Mouse (Mus musculus): Measurements from ENCODE around the gene Ankrd22. TPM values are rescaled to one million over a fixed set of nuclear protein-coding genes. Genes with fewer than 3 reads are reported as not detected.

Gene Ankrd22
- polyA plus RNA-seq, 1 experiment, result 1.6 TPM

- WGBS, result 58% methylated on average over 10 of the region's 10 CpGs
Measured at GRCm38 (mm10) chr19:34191645-34192007, 25.8 kb upstream of the Ankrd22 start.

GRCm38 (mm10) chr19:34186845-34187244 is 21.0 kb upstream of the Ankrd22 start:
- H3K4me3 ChIP-seq (replicated peaks; ENCODE audit: extremely low read depth, low read depth, low read length), result no peak overlapping the region
- no peak for DNase-seq
- H3K4me1 ChIP-seq (ENCODE audit: control insufficient read depth, insufficient read depth, low read length), result no peaks in the 10 kb centered on the region
- 91% methylated on average over 4 of the region's 4 CpGs for WGBS
- TF ChIP-seq CTCF (IDR thresholded peaks at IDR 0.05; ENCODE audit: insufficient read depth, low read length) (no peak), POLR2A (IDR thresholded peaks at IDR 0.05; ENCODE audit: borderline replicate concordance, extremely low read depth, low read depth, low read length) (no peak)

More at GRCm38 (mm10) chr19:34191645-34192007, 25.8 kb upstream of the Ankrd22 start:
- TF ChIP-seq CTCF (IDR thresholded peaks at IDR 0.05; ENCODE audit: insufficient read depth, low read length), result no peak
- TF ChIP-seq POLR2A (IDR thresholded peaks at IDR 0.05; ENCODE audit: borderline replicate concordance, extremely low read depth, low read depth, low read length), result no peak
- peak overlapping the region; percentile 15 for H3K4me3 ChIP-seq (replicated peaks; ENCODE audit: extremely low read depth, low read depth, low read length)
- DNase-seq, result no peak
- no peaks in the 10 kb centered on the region; the same call in none of the 2 replicates for H3K4me1 ChIP-seq (ENCODE audit: control insufficient read depth, insufficient read depth, low read length)

GRCm38 (mm10) chr19:34182490-34182889 is 16.6 kb upstream of the Ankrd22 start:
- no peaks in the 10 kb centered on the region for H3K4me1 ChIP-seq (ENCODE audit: control insufficient read depth, insufficient read depth, low read length)
- no peak overlapping the region for H3K4me3 ChIP-seq (replicated peaks; ENCODE audit: extremely low read depth, low read depth, low read length)
- no peak for DNase-seq
- 74% methylated on average over 5 of the region's 5 CpGs for WGBS
- TF ChIP-seq POLR2A (IDR thresholded peaks at IDR 0.05; ENCODE audit: borderline replicate concordance, extremely low read depth, low read depth, low read length), result no peak
- no peak for TF ChIP-seq CTCF (IDR thresholded peaks at IDR 0.05; ENCODE audit: insufficient read depth, low read length)

GRCm38 (mm10) chr19:34181234-34181633 is 15.4 kb upstream of the Ankrd22 start:
- WGBS, result 68% methylated on average over 3 of the region's 3 CpGs
- no peak for DNase-seq
- TF ChIP-seq CTCF (IDR thresholded peaks at IDR 0.05; ENCODE audit: insufficient read depth, low read length), result no peak
- no peak for TF ChIP-seq POLR2A (IDR thresholded peaks at IDR 0.05; ENCODE audit: borderline replicate concordance, extremely low read depth, low read depth, low read length)
- Histone ChIP-seq H3K4me1 (ENCODE audit: control insufficient read depth, insufficient read depth, low read length) (no peaks in the 10 kb centered on the region), H3K4me3 (replicated peaks; ENCODE audit: extremely low read depth, low read depth, low read length) (no peak overlapping the region)

GRCm38 (mm10) chr19:34180316-34180715 is 14.5 kb upstream of the Ankrd22 start:
- no peaks in the 10 kb centered on the region for H3K4me1 ChIP-seq (ENCODE audit: control insufficient read depth, insufficient read depth, low read length)
- H3K4me3 ChIP-seq (replicated peaks; ENCODE audit: extremely low read depth, low read depth, low read length), result no peak overlapping the region
- WGBS, result 56% methylated on average over 2 of the region's 2 CpGs
- no peak for TF ChIP-seq POLR2A (IDR thresholded peaks at IDR 0.05; ENCODE audit: borderline replicate concordance, extremely low read depth, low read depth, low read length)
- no peak for TF ChIP-seq CTCF (IDR thresholded peaks at IDR 0.05; ENCODE audit: insufficient read depth, low read length)
- DNase-seq, result no peak

- no peak for DNase-seq
- Histone ChIP-seq H3K4me1 (ENCODE audit: control insufficient read depth, insufficient read depth, low read length) (no peaks in the 10 kb centered on the region), H3K4me3 (replicated peaks; ENCODE audit: extremely low read depth, low read depth, low read length) (no peak overlapping the region)
- TF ChIP-seq CTCF (IDR thresholded peaks at IDR 0.05; ENCODE audit: insufficient read depth, low read length) (no peak), POLR2A (IDR thresholded peaks at IDR 0.05; ENCODE audit: borderline replicate concordance, extremely low read depth, low read depth, low read length) (no peak)
- 76% methylated on average over 4 of the region's 4 CpGs for WGBS
Measured at GRCm38 (mm10) chr19:34179136-34179535, 13.3 kb upstream of the Ankrd22 start.

- DNase-seq, result no peak
- H3K4me3 ChIP-seq (replicated peaks; ENCODE audit: extremely low read depth, low read depth, low read length), result no peak overlapping the region
- WGBS, result 68% methylated on average over 3 of the region's 3 CpGs
- H3K4me1 ChIP-seq (ENCODE audit: control insufficient read depth, insufficient read depth, low read length), result no peaks in the 10 kb centered on the region
- no peak for TF ChIP-seq POLR2A (IDR thresholded peaks at IDR 0.05; ENCODE audit: borderline replicate concordance, extremely low read depth, low read depth, low read length)
- no peak for TF ChIP-seq CTCF (IDR thresholded peaks at IDR 0.05; ENCODE audit: insufficient read depth, low read length)
Measured at GRCm38 (mm10) chr19:34174004-34174403, 8.2 kb upstream of the Ankrd22 start.

- DNase-seq, result no peak
Measured at GRCm38 (mm10) chr19:34171167-34171566, 5.3 kb upstream of the Ankrd22 start.

GRCm38 (mm10) chr19:34169121-34169520 is 3.3 kb upstream of the Ankrd22 start:
- Histone ChIP-seq H3K4me3 (replicated peaks; ENCODE audit: extremely low read depth, low read depth, low read length) (no peak overlapping the region), H3K4me1 (ENCODE audit: control insufficient read depth, insufficient read depth, low read length) (no peaks in the 10 kb centered on the region)
- no peak for TF ChIP-seq CTCF (IDR thresholded peaks at IDR 0.05; ENCODE audit: insufficient read depth, low read length)
- no peak for TF ChIP-seq POLR2A (IDR thresholded peaks at IDR 0.05; ENCODE audit: borderline replicate concordance, extremely low read depth, low read depth, low read length)
- DNase-seq, result no peak

More at GRCm38 (mm10) chr19:34171167-34171566, 5.3 kb upstream of the Ankrd22 start:
- TF ChIP-seq POLR2A (IDR thresholded peaks at IDR 0.05; ENCODE audit: borderline replicate concordance, extremely low read depth, low read depth, low read length) (no peak), CTCF (IDR thresholded peaks at IDR 0.05; ENCODE audit: insufficient read depth, low read length) (no peak)
- Histone ChIP-seq H3K4me3 (replicated peaks; ENCODE audit: extremely low read depth, low read depth, low read length) (no peak overlapping the region), H3K4me1 (ENCODE audit: control insufficient read depth, insufficient read depth, low read length) (no peaks in the 10 kb centered on the region)
- WGBS, result 40% methylated on average over 3 of the region's 3 CpGs

- DNase-seq, result no peak
- TF ChIP-seq POLR2A (IDR thresholded peaks at IDR 0.05; ENCODE audit: borderline replicate concordance, extremely low read depth, low read depth, low read length) (no peak), CTCF (IDR thresholded peaks at IDR 0.05; ENCODE audit: insufficient read depth, low read length) (no peak)
- Histone ChIP-seq H3K4me1 (ENCODE audit: control insufficient read depth, insufficient read depth, low read length) (no peaks in the 10 kb centered on the region), H3K4me3 (replicated peaks; ENCODE audit: extremely low read depth, low read depth, low read length) (no peak overlapping the region)
- 38% methylated on average over 7 of the region's 7 CpGs for WGBS
Measured at GRCm38 (mm10) chr19:34167896-34168661, 2.2 kb upstream of the Ankrd22 start.

Measured in lung, adult 2 months (tissue).